Mouse (Mus musculus) embryonic facial prominence, embryonic 14.5 days (tissue): ENCODE measurements at regions not wholly inside any gene's neighbourhood (a gene's known extent, or its start where the extent isn't known, plus 50 kb on each side); places are given as distances from the start of the nearest gene placed in this dataset.

Experiments
- ATAC-seq: fragments of 200-750 bp; cut with Nextera tagmentation; 2 replicates; pipeline ENCODE4 v1.8.0; 2017; ENCODE audit warnings: low read depth, moderate number of reproducible peaks, moderate TSS enrichment
- DNase-seq: peaks from one replicate; pipeline ENCODE4 v3.0.0-alpha.2; 2015; ENCODE audit warnings: low spot score
- H3K27ac ChIP-seq: fragments of 300-500 bp; sonication (generic); replicated peaks from 2 replicates; pipeline ENCODE4 v1.5.1; 2014; ENCODE audit warnings: low read depth, mild to moderate bottlenecking, low read length, moderate library complexity
- H3K27me3 ChIP-seq: fragments of 300-500 bp; sonication (generic); replicated peaks from 2 replicates; pipeline ENCODE4 v1.6.1; 2014; ENCODE audit warnings: low read length; ENCODE audit not compliant: control insufficient read depth, insufficient read depth
- H3K36me3 ChIP-seq: fragments of 300-500 bp; sonication (generic); 2 replicates; pipeline ENCODE4 v1.6.1; 2014; ENCODE audit warnings: low read length, mixed read lengths; ENCODE audit not compliant: control insufficient read depth, insufficient read depth
- H3K4me1 ChIP-seq: fragments of 300-500 bp; sonication (generic); 2 replicates; pipeline ENCODE4 v1.6.1; 2014; ENCODE audit warnings: antibody characterized with exemption, low read length; ENCODE audit not compliant: control insufficient read depth, insufficient read depth
- H3K4me2 ChIP-seq: fragments of 300-500 bp; sonication (generic); 2 replicates; pipeline ENCODE4 v1.6.1; 2014; ENCODE audit warnings: low read depth, mild to moderate bottlenecking, low read length, moderate library complexity, mixed read lengths
- H3K4me3 ChIP-seq: fragments of 300-500 bp; sonication (generic); 2 replicates; pipeline ENCODE4 v1.5.1; 2014; ENCODE audit warnings: low read depth, mild to moderate bottlenecking, low read length
- H3K9ac ChIP-seq: fragments of 300-500 bp; sonication (generic); 2 replicates; pipeline ENCODE4 v1.6.1; 2014; ENCODE audit warnings: low read depth, mild to moderate bottlenecking, low read length, moderate library complexity, mixed read lengths
- H3K9me3 ChIP-seq: fragments of 300-500 bp; sonication (generic); 2 replicates; pipeline ENCODE4 v1.6.1; 2016; ENCODE audit warnings: low read length; ENCODE audit not compliant: control insufficient read depth
- WGBS: fragments of 180-500 bp; shearing (Covaris S2); extraction: QIAGEN DNeasy Blood & Tissue Kit; methylation state at CpG from one replicate; pipeline ENCODE4 v1.1.7; 2014; 5-methylcytosine and 5-hydroxymethylcytosine counted together

GRCm38 (mm10) chr9:30625635-30626034 lies 198.7 kb downstream of the Snx19 start:
- DNase-seq = no peak
- H3K9ac ChIP-seq = no peak overlapping the region
- WGBS = 92% methylated on average over 8 of the region's 8 CpGs
- H3K4me2 ChIP-seq = no peak overlapping the region
- no peaks in the 10 kb centered on the region for H3K4me1 ChIP-seq
- no peaks in the 10 kb centered on the region for H3K27me3 ChIP-seq
- no peaks in the 10 kb centered on the region for H3K9me3 ChIP-seq
- no peaks in the 10 kb centered on the region for H3K36me3 ChIP-seq
- no peak for ATAC-seq
- no peak overlapping the region for H3K27ac ChIP-seq
- no peak overlapping the region for H3K4me3 ChIP-seq

GRCm38 (mm10) chr9:30625090-30625489 lies 198.2 kb downstream of the Snx19 start:
- Histone ChIP-seq H3K36me3 (no peaks in the 10 kb centered on the region), H3K9ac (no peak overlapping the region), H3K4me3 (no peak overlapping the region), H3K4me2 (no peak overlapping the region), H3K4me1 (no peaks in the 10 kb centered on the region), H3K27ac (no peak overlapping the region), H3K27me3 (no peaks in the 10 kb centered on the region), H3K9me3 (no peaks in the 10 kb centered on the region)
- 72% methylated on average over 3 of the region's 3 CpGs for WGBS
- DNase-seq (no peak), ATAC-seq (no peak)

- Histone ChIP-seq H3K4me3 (no peak overlapping the region), H3K36me3 (no peaks in the 10 kb centered on the region), H3K4me2 (no peak overlapping the region), H3K4me1 (no peaks in the 10 kb centered on the region), H3K9ac (no peak overlapping the region), H3K27ac (no peak overlapping the region), H3K9me3 (no peaks in the 10 kb centered on the region), H3K27me3 (no peaks in the 10 kb centered on the region)
- no peak for DNase-seq
- 80% methylated on average over 5 of the region's 5 CpGs for WGBS
- ATAC-seq = no peak
These were observed 197.6 kb downstream of the Snx19 start for GRCm38 (mm10) chr9:30624481-30624880.

GRCm38 (mm10) chr9:30619325-30619724 lies 192.4 kb downstream of the Snx19 start:
- no peak for ATAC-seq
- no peaks in the 10 kb centered on the region for H3K9me3 ChIP-seq
- no peaks in the 10 kb centered on the region for H3K36me3 ChIP-seq
- no peak overlapping the region for H3K4me3 ChIP-seq
- no peak for DNase-seq
- no peak overlapping the region for H3K4me2 ChIP-seq
- no peak overlapping the region for H3K9ac ChIP-seq
- WGBS = 83% methylated on average over 2 of the region's 2 CpGs
- no peaks in the 10 kb centered on the region for H3K4me1 ChIP-seq
- no peak overlapping the region for H3K27ac ChIP-seq
- no peaks in the 10 kb centered on the region for H3K27me3 ChIP-seq

- no peak overlapping the region for H3K9ac ChIP-seq
- no peaks in the 10 kb centered on the region for H3K4me1 ChIP-seq
- DNase-seq = no peak
- no peak overlapping the region for H3K4me2 ChIP-seq
- no peaks in the 10 kb centered on the region for H3K36me3 ChIP-seq
- no peaks in the 10 kb centered on the region for H3K27me3 ChIP-seq
- ATAC-seq = no peak
- 68% methylated on average over 2 of the region's 2 CpGs for WGBS
- H3K9me3 ChIP-seq = no peaks in the 10 kb centered on the region
- H3K4me3 ChIP-seq = no peak overlapping the region
- H3K27ac ChIP-seq = no peak overlapping the region
These were observed 191.3 kb downstream of the Snx19 start for GRCm38 (mm10) chr9:30618181-30618580.

GRCm38 (mm10) chr9:30613715-30614114 lies 186.8 kb downstream of the Snx19 start:
- 52% methylated on average over 6 of the region's 6 CpGs for WGBS
- Histone ChIP-seq H3K36me3 (no peaks in the 10 kb centered on the region), H3K4me3 (no peak overlapping the region), H3K9me3 (no peaks in the 10 kb centered on the region), H3K27ac (no peak overlapping the region), H3K4me1 (no peaks in the 10 kb centered on the region), H3K9ac (no peak overlapping the region), H3K4me2 (no peak overlapping the region), H3K27me3 (no peaks in the 10 kb centered on the region)
- DNase-seq = peak; percentile 39
- ATAC-seq = no peak

GRCm38 (mm10) chr9:30613003-30613552 lies 186.2 kb downstream of the Snx19 start:
- no peak for ATAC-seq
- Histone ChIP-seq H3K27me3 (no peaks in the 10 kb centered on the region), H3K36me3 (no peaks in the 10 kb centered on the region), H3K9ac (no peak overlapping the region), H3K4me2 (no peak overlapping the region), H3K4me1 (no peaks in the 10 kb centered on the region), H3K4me3 (no peak overlapping the region), H3K27ac (no peak overlapping the region), H3K9me3 (no peaks in the 10 kb centered on the region)
- 78% methylated on average over 5 of the region's 5 CpGs for WGBS
- DNase-seq = no peak

GRCm38 (mm10) chr9:30610328-30610727 lies 183.4 kb downstream of the Snx19 start:
- no peaks in the 10 kb centered on the region for H3K4me1 ChIP-seq
- no peaks in the 10 kb centered on the region for H3K36me3 ChIP-seq
- H3K27ac ChIP-seq = no peak overlapping the region
- H3K4me3 ChIP-seq = no peak overlapping the region
- no peaks in the 10 kb centered on the region for H3K27me3 ChIP-seq
- DNase-seq (peak; percentile 53), ATAC-seq (no peak)
- H3K9ac ChIP-seq = no peak overlapping the region
- H3K9me3 ChIP-seq = no peaks in the 10 kb centered on the region
- no peak overlapping the region for H3K4me2 ChIP-seq
- WGBS = 54% methylated on average over 7 of the region's 7 CpGs

GRCm38 (mm10) chr9:30599756-30600155 lies 172.8 kb downstream of the Snx19 start:
- H3K27me3 ChIP-seq = no peaks in the 10 kb centered on the region
- H3K9ac ChIP-seq = no peak overlapping the region
- no peak for DNase-seq
- H3K36me3 ChIP-seq = no peaks in the 10 kb centered on the region
- no peaks in the 10 kb centered on the region for H3K9me3 ChIP-seq
- no peak for ATAC-seq
- WGBS = 71% methylated on average over 7 of the region's 7 CpGs
- no peak overlapping the region for H3K27ac ChIP-seq
- H3K4me2 ChIP-seq = no peak overlapping the region
- no peaks in the 10 kb centered on the region for H3K4me1 ChIP-seq
- H3K4me3 ChIP-seq = no peak overlapping the region
